Mouse (Mus musculus): ENCODE data around the gene Prkci.
A peak's percentile ranks its signal among the peaks of the same experiment; 100 is the strongest.

Prkci gene

GRCm38 (mm10) chr3:30993066-30993573 is 2.4 kb upstream of the Prkci start:
- DNase-seq (ENCODE audit: extremely low spot score, low read depth, low spot score), result no peak

DNA sequence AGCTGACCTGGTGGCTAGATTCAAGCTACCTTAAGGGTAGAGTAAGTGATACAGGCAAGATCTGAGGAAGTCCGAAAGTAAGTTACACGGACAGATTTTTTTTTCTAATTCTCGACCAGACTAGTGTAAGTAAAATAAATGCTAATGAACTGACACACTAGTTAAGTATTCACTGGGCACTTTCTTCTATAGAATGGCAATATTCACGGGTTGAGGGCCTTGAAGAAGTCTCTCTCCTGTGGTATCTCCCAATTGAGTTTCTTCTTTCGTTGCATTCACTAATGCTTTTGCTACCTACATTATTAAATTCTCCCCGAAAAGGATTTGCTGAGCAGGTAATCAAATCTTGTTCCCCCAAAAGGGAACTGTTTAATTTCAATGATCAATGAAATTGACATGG is 688 bp upstream of the Prkci start:
- no peak for DNase-seq (ENCODE audit: extremely low spot score, low read depth, low spot score)

DNA sequence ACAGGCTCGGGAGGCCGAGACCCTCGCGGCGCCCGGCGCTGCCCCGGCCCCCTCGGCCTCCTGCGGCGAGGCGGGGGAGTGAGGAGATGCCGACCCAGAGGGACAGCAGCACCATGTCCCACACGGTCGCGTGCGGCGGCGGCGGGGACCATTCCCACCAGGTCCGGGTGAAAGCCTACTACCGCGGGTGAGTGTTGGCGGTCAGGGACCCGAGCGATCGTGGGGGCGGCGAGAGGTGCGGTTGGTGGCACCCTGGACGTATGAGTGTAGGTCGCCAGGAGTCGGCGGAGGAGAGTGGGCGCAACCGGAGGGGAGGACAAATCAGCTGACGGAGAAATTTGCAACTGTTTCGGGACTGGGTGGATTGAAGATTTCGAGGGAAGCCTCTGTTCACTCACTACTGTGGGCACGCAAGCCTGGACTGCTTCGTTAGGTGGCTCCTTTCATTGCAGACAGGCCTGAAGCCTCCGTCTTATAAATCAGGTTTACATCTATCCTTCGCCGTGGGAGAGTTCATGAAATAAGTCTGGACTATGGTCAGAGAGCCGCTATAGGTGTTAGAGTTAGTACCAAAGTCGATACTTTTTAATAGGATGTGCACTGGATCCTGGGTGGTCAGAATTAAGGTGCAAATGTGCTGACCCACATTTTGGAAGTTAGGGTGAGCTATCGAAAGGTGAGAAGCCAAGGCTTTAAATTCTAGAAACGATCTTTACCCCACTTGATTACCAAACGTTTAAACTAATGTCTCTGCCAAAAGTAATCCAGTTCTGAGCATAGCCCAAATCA is 546 bp downstream of the Prkci start:
- DNase-seq (ENCODE audit: extremely low spot score, low read depth, low spot score), result no peak

- DNase-seq (ENCODE audit: extremely low spot score, low read depth, low spot score), result no peak
Observed at GRCm38 (mm10) chr3:30996688-30997014, 1.1 kb downstream of the Prkci start.

DNA sequence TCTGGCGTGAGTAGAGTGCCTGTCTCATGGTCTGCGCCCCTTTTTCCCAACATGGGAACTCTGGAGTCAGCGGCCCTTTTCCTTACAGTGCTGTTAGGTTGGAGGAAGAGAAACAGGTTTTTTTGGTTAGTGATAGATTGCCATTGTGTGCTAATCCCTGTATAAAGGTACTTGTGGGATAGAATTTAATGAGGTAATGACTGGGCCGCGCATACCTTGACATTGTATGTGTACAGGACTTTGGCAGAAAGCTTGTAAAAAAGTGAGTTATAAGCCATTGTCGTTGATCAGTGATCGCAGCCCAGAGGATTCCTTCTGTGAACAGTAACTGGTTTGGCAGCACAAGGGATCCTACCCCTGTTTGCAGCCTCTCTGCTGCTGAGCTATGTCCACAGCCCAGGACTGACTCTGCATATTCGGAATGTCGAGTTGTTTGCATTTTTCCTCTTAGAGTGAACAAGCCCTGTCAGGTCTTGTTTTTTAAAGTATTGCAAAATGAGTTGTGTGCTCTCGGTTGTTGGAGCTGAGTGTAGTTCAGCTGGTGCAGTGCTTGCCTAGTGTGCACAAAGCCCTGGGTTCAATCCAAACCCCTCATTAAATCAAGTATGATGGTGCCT is 4.0 kb downstream of the Prkci start:
- DNase-seq (ENCODE audit: extremely low spot score, low read depth, low spot score), result no peak

- no peak for DNase-seq (ENCODE audit: extremely low spot score, low read depth, low spot score)
Observed at GRCm38 (mm10) chr3:31000018-31000407, 4.5 kb downstream of the Prkci start.

DNA sequence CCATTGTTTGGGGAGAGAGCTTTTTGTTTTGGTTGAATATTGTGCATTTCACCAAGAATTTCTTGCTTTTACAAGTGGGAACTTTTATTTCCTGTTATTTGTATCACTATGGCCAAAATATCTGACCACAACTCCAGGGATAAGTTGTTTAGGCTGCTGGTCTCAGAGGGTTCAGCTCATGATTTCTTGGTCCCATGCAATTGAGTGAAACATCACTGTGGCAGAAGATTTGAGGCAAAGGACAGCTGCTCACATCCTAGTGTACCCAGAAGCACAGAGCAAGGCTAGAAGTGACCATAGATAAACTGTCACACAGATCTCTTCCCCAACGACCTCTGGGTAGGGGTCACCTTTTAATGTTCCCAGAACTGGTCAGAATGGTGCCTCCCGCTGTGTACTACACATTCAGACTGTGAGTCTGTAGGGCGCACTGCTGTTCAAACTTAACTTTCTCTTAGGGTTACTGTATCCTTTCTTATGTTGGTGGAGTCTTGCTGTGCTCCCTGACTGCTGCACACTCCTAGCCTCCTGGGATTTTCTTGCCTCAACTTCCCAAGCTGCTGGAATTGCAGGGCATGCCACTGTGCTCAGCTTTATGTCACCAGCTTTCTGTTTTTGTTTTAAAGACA is 5.6 kb downstream of the Prkci start:
- DNase-seq (ENCODE audit: extremely low spot score, low read depth, low spot score), result no peak

GRCm38 (mm10) chr3:31004320-31005209 is 9.0 kb downstream of the Prkci start:
- no peak for DNase-seq (ENCODE audit: extremely low spot score, low read depth, low spot score)

DNA sequence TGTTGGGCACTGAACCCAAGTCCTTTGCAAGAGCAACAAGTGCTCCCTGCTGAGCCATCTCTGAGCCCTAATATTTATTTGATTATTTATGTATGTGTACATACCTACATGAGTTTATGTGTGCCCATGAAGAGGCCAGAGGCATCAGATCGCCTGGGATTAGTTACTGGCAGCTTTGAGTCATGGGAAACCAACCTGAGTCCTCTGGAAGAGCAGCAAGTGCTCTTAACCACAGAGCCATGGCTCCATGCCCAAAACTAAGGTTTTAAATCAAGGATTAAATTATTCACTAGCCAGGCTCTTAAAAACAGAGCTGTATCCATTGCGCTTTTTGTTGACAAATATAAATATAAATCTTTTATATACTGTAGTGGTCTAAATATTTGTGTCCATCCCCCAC is 18.8 kb downstream of the Prkci start:
- no peak for DNase-seq (ENCODE audit: extremely low spot score, low read depth, low spot score)

DNA sequence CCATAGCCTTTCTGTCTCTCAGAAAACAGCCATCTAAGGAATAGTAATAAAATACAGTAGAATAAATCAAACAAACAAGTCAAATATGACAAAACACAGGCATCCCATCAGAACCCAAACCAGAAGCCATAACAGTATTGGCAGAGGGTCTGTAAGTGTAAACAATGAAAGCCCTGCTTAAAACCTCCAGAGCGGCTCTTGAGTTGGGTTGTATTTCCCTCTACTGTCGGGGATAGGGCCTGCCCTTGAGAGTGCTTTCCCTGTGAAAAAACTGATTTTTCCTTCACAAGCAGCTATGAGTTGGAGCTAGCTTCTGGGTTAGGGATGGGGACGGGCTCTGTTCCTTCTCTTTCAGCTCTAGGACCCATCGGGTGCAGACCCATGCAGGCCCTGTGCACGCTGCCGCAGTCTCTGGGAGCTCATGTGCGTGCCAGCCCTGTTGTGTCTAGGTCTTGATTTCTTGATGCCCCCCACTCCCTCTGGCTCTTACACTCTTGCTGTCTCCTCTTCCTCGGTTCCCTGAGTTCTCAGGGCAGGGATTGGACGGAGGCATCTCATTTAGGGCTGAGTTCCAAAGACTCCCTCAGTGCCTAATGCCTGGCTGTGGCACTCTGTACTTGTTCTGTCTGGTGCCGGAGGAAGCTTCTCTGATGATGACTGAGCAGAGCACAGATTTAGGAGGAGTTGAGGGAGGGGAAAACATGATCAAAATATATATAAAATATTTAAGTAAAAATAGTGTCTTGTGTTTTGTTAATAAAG is 20.3 kb downstream of the Prkci start:
- no peak for DNase-seq (ENCODE audit: extremely low spot score, low read depth, low spot score)

GRCm38 (mm10) chr3:31016594-31017196 is 21.1 kb downstream of the Prkci start:
- no peak for DNase-seq (ENCODE audit: extremely low spot score, low read depth, low spot score)

GRCm38 (mm10) chr3:31017652-31018051 is 22.1 kb downstream of the Prkci start:
- no peak for DNase-seq (ENCODE audit: extremely low spot score, low read depth, low spot score)

- no peak for DNase-seq (ENCODE audit: extremely low spot score, low read depth, low spot score)
Observed at GRCm38 (mm10) chr3:31019287-31019686, 23.7 kb downstream of the Prkci start.

DNA sequence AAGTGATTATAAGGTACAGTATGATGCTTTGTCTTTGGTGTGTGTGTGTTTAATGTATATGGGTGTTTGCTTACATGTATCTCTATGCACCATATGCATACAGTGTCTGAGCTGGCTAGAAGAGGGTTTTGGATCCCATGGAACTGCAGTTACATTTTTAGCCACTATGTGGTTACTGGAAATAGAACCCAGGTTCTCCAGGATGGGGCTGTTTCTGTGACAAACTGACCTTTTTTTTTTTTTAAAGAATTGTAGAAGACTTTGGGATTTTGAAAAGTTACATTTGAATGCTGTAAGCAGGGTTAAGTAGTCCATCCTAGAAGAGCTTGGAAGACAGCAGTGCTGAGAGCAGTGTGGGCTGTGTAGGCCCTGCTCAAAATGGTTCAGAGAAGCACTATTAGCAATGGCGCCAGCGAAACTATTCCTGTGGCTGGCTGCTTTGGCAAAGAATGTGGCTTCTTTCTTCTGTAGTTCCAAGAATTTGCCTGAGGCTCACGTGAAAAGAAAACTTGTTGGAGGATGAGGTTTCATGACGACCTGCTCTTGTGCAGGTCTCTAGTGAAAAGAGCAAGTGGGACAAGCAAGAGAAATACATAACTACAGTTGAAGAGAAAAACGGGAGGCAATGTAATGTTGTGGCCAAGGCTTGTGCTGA is 24.4 kb downstream of the Prkci start:
- no peak for DNase-seq (ENCODE audit: extremely low spot score, low read depth, low spot score)

DNA sequence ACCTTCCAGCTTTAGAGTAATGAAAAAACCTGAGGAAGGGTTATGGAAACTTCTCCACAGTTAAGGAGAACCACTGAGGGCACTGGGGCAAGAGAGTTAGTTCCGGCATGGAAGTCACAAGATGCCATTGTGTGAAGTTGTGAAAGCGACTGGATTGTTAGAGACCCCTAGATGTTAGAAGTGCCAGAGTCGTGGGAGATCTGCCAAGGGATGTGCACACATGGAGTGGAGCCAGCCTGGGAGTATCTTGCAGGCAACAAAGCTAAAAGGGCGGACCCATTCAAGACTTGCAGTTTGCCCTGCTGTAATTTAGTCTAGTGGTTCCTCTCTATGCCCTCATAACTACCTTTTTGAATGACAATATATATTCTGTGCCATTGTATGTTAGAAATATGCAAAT is 25.1 kb downstream of the Prkci start:
- no peak for DNase-seq (ENCODE audit: extremely low spot score, low read depth, low spot score)

GRCm38 (mm10) chr3:31022895-31023436 is 27.4 kb downstream of the Prkci start:
- peak; percentile 33 for DNase-seq (ENCODE audit: extremely low spot score, low read depth, low spot score)

DNA sequence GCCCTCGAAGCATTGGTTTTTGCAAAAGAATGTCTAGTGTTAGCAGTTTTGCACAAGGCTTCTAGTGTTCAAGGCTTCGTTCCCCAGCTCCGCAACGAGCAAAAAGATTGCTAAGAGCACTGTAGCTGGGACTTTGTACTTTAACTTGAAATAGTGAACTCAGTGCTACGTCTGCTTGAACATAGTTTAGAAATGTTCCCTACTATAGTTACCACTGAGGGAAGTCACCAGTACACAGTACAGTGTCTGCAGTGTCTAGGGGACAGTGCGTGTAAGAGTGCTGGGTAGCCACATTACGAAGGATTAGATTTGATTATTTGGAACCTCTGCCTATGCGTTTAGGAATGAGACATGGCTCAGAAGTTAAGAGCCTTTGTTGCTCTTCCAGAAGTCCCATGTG is 32.2 kb downstream of the Prkci start:
- DNase-seq (ENCODE audit: extremely low spot score, low read depth, low spot score), result no peak

GRCm38 (mm10) chr3:31031621-31032020 is 36.1 kb downstream of the Prkci start:
- no peak for DNase-seq (ENCODE audit: extremely low spot score, low read depth, low spot score)

- DNase-seq (ENCODE audit: extremely low spot score, low read depth, low spot score), result no peak
Observed at GRCm38 (mm10) chr3:31033644-31034043, 38.1 kb downstream of the Prkci start.
